Mouse (Mus musculus): ENCODE measurements at regions not wholly inside any gene's neighbourhood (a gene's known extent, or its start where the extent isn't known, plus 50 kb on each side); places are given as distances from the start of the nearest gene placed in this dataset.

DNA sequence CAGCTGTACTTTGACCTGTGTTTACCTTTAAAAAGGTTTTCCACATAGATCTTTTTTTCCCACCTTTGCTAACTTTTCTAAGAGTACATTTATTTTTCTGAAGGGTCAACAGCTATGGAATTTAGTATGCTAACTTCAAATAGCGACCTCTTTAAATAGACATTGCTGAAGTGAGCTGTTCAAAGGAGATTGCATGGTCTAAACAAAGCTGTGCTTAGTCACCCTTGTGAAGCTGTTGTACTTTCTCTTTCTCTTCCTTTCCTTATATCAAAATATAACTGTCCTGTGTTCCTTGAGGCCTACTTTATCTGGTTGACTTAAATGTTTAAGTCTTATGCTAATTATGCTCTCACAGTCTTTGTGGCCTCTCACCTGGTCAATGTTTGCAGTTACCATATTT, 1416.2 kb upstream of the Zeb2 start:
- no peak for ATAC-seq
- WGBS: 77% methylated on average over 1 of the region's 1 CpGs
- H3K36me3 ChIP-seq: no peaks in the 10 kb centered on the region
- H3K4me2 ChIP-seq (replicated peaks): no peak overlapping the region
- H3K27me3 ChIP-seq: no peaks in the 10 kb centered on the region
- H3K27ac ChIP-seq: no peak overlapping the region
- no peak overlapping the region for H3K9ac ChIP-seq (replicated peaks)
- no peak overlapping the region for H3K4me3 ChIP-seq (replicated peaks)
- H3K9me3 ChIP-seq: no peaks in the 10 kb centered on the region
- no peaks in the 10 kb centered on the region for H3K4me1 ChIP-seq (replicated peaks)

DNA sequence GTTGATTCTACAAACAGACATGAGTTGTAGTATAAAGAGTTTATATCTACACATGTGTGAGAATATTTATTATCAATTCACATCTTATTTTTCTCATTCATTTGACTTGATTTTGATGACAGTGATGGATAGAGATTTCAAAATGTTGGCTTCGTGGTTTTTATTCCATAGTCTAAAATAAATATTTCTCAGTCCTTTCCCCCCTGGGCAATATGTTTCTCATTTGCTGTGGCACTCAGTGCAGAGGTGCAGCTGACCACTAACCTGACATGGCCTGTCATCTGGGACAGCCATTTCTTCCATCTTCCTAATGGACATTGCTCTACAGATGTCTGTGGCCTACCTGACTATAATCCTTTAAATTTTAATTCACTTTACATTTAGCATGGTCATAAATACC, 1413.5 kb upstream of the Zeb2 start:
- Histone ChIP-seq H3K36me3 (no peaks in the 10 kb centered on the region), H3K27ac (no peak overlapping the region), H3K4me2 (replicated peaks) (no peak overlapping the region), H3K4me3 (replicated peaks) (no peak overlapping the region), H3K9me3 (no peaks in the 10 kb centered on the region), H3K27me3 (no peaks in the 10 kb centered on the region), H3K4me1 (replicated peaks) (no peaks in the 10 kb centered on the region), H3K9ac (replicated peaks) (no peak overlapping the region)
- no peak for ATAC-seq
- WGBS: 79% methylated on average over 1 of the region's 1 CpGs

DNA sequence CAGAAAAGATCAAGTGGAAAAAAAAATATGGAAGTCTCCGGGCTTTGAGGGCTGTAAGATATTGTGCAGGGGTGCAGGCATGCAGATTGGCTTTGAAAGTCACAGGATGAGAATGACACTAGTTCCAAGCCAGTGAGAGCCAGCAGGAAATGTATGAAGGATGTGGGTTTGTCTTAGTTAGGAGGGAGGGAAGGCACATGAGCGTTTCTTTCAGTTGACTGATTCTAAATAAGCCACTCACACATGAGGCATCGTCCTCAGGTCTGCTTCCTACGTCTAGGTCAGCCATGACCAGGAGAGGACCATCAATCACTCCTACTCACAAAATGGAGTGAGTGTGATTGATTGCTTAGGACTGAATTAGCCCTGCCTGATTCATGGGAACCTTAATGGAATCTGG, 1408.0 kb upstream of the Zeb2 start:
- H3K4me1 ChIP-seq (replicated peaks): peaks cover 6% of the 10 kb centered on the region; the same call in 1 of the 2 replicates
- no peak for ATAC-seq
- H3K9me3 ChIP-seq: no peaks in the 10 kb centered on the region
- no peak overlapping the region for H3K4me2 ChIP-seq (replicated peaks)
- no peaks in the 10 kb centered on the region for H3K36me3 ChIP-seq
- H3K27me3 ChIP-seq: no peaks in the 10 kb centered on the region
- H3K27ac ChIP-seq: no peak overlapping the region
- no peak overlapping the region for H3K9ac ChIP-seq (replicated peaks)
- H3K4me3 ChIP-seq (replicated peaks): no peak overlapping the region
- WGBS: 53% methylated on average over 4 of the region's 4 CpGs

DNA sequence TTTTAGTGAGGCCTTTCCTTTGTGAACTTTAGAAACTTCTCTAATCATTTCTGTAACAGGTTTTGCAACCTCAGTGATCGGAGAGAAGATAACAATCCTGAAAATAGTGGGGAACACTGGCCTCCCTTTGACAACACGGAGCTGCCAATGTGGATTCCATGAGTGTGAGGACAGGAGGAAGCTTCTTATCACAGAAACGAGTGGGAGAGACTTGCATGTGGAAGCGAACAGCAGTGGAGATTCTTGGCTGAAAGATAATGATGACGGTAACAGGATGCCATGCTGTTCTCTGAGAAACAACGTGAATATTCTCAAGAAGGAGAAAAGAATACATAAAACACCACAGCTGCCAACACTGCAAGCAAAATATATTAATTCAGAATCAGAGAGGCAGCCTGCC, 1407.4 kb upstream of the Zeb2 start:
- no peak for ATAC-seq
- Histone ChIP-seq H3K36me3 (no peaks in the 10 kb centered on the region), H3K27ac (no peak overlapping the region), H3K4me3 (replicated peaks) (no peak overlapping the region), H3K9me3 (no peaks in the 10 kb centered on the region), H3K27me3 (no peaks in the 10 kb centered on the region), H3K4me1 (replicated peaks) (peaks cover 6% of the 10 kb centered on the region; the same call in 1 of the 2 replicates), H3K4me2 (replicated peaks) (no peak overlapping the region), H3K9ac (replicated peaks) (no peak overlapping the region)
- WGBS: 49% methylated on average over 6 of the region's 6 CpGs

DNA sequence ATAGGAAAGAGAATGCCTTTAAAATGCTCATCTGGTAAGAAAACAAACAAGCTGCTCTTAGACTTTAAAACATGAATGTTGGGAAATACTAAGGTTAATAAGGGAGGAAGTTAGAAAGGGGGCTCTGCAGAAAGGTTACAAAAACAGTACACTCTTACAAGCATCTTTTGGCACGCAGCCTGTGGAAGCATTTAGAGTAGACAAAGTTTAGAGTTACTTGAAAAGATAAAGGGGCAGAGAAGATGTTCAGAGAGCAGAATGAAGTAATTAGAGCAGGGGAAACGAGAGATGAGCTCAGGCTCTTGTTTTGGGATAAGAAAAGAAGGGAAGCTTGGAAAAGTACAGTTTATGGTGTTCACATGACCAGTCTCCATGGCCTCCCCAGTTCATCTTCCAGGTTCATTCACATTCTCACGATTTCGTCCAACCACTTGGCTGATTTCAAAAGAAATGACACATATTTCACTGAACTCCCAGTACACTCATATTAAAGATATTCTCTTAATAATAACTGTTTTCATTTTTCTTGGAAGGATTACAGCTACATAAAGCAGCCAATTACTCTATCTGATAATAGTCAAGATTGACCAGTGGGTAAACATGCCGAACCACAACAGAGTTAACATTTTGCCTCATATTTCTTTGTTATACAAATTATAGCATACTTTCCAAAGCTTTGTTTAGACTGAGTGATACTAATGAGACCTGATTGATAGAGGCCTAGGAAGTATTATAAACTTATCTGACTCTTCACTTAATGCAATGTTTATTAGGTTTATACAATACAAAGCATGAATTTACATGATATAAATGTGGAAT, 1404.2 kb upstream of the Zeb2 start:
- no peaks in the 10 kb centered on the region for H3K36me3 ChIP-seq
- H3K27me3 ChIP-seq: no peaks in the 10 kb centered on the region
- peaks cover 6% of the 10 kb centered on the region; the same call in 1 of the 2 replicates for H3K4me1 ChIP-seq (replicated peaks)
- no peak for ATAC-seq
- no peak overlapping the region for H3K4me2 ChIP-seq (replicated peaks)
- no peak overlapping the region for H3K27ac ChIP-seq
- 76% methylated on average over 5 of the region's 5 CpGs for WGBS
- H3K9me3 ChIP-seq: no peaks in the 10 kb centered on the region
- no peak overlapping the region for H3K4me3 ChIP-seq (replicated peaks)
- no peak overlapping the region for H3K9ac ChIP-seq (replicated peaks)

DNA sequence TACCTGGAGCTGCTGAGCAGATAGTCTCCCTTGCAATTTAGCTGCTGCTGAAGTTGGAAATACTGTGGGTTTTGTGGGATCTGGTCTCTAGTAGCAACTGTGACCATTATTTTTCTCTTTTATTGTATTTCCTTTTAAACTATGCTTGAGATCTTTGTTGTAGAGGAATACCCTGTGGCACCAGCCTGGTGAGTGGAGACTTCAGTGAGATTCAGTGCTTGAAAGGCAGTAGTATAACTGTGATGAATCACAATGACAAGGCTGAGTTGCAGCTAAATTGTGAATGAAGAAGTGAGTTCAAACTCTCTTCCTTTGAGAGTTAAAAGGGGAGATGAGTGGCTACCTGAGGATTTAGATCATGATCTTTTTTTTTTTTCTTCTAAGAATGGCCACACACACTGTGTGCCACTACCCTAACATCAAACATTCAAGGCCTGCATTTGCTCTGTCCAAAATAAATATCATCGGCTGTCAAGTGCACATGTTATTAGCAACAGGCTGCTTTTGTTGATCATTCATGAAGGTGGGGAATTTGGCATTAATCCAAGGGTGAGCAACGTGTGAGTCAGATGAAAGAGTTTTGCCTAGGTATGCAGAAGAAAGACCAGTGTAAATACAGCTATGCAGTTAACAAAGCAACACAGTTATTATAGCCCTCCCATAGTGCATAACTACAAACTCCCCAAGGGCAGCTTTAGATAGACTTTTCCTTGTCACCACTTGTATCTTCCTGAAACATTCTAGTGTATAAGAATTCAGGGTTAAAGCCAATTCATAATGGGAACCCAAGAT, 1395.2 kb upstream of the Zeb2 start:
- no peak overlapping the region for H3K4me3 ChIP-seq (replicated peaks)
- no peak overlapping the region for H3K9ac ChIP-seq (replicated peaks)
- H3K27me3 ChIP-seq: no peaks in the 10 kb centered on the region
- 59% methylated on average over 2 of the region's 2 CpGs for WGBS
- H3K27ac ChIP-seq: no peak overlapping the region
- no peaks in the 10 kb centered on the region for H3K4me1 ChIP-seq (replicated peaks)
- no peak overlapping the region for H3K4me2 ChIP-seq (replicated peaks)
- H3K36me3 ChIP-seq: no peaks in the 10 kb centered on the region
- ATAC-seq: no peak
- no peaks in the 10 kb centered on the region for H3K9me3 ChIP-seq

DNA sequence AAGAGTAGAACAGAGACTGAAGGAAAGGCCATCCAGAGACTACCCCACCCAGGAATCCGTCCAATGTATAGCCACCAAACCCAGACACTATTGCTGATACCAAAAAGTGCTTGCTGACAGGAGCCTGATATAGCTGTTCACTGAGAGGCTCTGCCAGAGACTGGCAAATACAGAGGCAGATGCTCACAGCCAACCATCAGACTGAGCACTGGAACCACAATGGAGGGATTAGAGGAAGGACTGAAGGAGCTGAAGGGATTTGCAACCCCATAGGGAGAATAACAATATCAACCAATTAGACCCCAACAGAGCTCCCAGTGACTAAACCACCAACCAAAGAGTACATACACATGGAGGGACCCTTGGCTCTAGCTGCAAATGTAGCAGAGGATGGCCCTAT, 1389.8 kb upstream of the Zeb2 start:
- Histone ChIP-seq H3K9ac (replicated peaks) (no peak overlapping the region), H3K4me2 (replicated peaks) (no peak overlapping the region), H3K36me3 (no peaks in the 10 kb centered on the region), H3K4me3 (replicated peaks) (no peak overlapping the region), H3K27ac (no peak overlapping the region), H3K27me3 (no peaks in the 10 kb centered on the region), H3K9me3 (no peaks in the 10 kb centered on the region), H3K4me1 (replicated peaks) (no peaks in the 10 kb centered on the region)
- ATAC-seq: no peak
- 12% methylated on average over 1 of the region's 1 CpGs for WGBS

DNA sequence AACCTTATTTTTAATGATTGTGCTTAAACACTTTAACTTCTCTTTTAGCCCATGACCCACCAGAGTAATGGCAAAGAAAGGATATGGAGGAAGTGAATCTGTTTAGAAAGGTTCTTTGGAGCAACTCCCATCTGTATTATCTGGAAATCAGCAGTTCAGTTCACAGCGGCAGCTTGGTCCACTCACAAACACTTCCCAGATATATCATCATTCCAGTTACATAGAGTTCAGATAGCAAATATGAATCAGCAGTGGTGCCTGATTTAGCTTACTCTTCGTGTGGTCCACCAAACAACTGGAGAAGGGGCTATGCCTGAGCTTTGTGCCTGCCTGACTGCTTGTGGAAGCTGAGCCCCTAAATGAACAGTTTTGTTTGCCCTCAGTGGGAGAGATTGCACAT, 1385.9 kb upstream of the Zeb2 start:
- no peak for ATAC-seq
- H3K4me1 ChIP-seq (replicated peaks): no peaks in the 10 kb centered on the region
- no peaks in the 10 kb centered on the region for H3K9me3 ChIP-seq
- no peak overlapping the region for H3K9ac ChIP-seq (replicated peaks)
- no peaks in the 10 kb centered on the region for H3K36me3 ChIP-seq
- no peak overlapping the region for H3K4me3 ChIP-seq (replicated peaks)
- no peak overlapping the region for H3K4me2 ChIP-seq (replicated peaks)
- no peak overlapping the region for H3K27ac ChIP-seq
- no peaks in the 10 kb centered on the region for H3K27me3 ChIP-seq
- 88% methylated on average over 2 of the region's 2 CpGs for WGBS

DNA sequence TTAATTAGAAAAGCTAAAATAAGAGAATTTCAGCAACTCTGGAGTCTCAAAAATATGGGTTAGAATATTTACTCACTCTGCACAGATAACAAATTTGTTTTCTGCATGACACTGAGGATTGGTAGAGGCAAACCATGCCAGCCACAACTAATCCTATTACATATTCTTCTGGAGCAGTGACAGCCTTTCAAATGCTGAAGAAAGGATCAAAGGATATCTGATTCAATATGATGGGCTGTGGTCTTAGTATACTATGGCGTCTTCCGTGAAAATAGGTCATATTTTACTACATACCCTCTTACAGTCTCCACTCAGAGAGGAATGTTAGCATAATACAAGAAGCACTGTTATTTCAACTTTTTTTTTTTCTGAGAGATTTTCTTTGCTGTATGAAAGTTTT, 1375.1 kb upstream of the Zeb2 start:
- ATAC-seq: no peak
- Histone ChIP-seq H3K4me2 (replicated peaks) (no peak overlapping the region), H3K4me1 (replicated peaks) (0 out of 2 replicates have a peak, but pooled peaks cover 2% of the 10 kb centered on the region), H3K27me3 (no peaks in the 10 kb centered on the region), H3K27ac (no peak overlapping the region), H3K9me3 (no peaks in the 10 kb centered on the region), H3K4me3 (replicated peaks) (no peak overlapping the region), H3K36me3 (no peaks in the 10 kb centered on the region), H3K9ac (replicated peaks) (no peak overlapping the region)
- WGBS: 19% methylated on average over 2 of the region's 2 CpGs

DNA sequence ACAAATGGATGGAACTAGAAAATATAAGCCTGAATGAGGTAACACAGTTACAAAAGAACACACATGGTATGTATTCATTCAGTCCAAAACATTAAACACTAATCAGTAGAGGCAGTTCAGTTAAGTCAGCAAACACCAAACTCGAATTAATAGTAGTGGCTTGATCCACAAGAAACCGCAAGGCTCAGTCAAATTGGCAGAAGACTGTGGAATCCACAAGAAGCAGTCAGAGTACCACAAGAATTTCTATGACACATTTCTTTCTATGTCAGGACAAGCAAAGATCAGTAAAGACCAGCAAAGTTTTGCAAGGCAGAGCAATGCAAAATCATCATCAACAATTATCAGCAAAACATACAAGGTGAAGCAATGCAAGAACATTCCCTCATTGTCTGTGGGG, 1373.9 kb upstream of the Zeb2 start:
- no peak overlapping the region for H3K27ac ChIP-seq
- H3K36me3 ChIP-seq: no peaks in the 10 kb centered on the region
- H3K4me3 ChIP-seq (replicated peaks): no peak overlapping the region
- H3K27me3 ChIP-seq: no peaks in the 10 kb centered on the region
- H3K9ac ChIP-seq (replicated peaks): no peak overlapping the region
- no peak overlapping the region for H3K4me2 ChIP-seq (replicated peaks)
- ATAC-seq: no peak
- 0 out of 2 replicates have a peak, but pooled peaks cover 2% of the 10 kb centered on the region for H3K4me1 ChIP-seq (replicated peaks)
- H3K9me3 ChIP-seq: no peaks in the 10 kb centered on the region
- WGBS: 91% methylated on average over 2 of the region's 2 CpGs

DNA sequence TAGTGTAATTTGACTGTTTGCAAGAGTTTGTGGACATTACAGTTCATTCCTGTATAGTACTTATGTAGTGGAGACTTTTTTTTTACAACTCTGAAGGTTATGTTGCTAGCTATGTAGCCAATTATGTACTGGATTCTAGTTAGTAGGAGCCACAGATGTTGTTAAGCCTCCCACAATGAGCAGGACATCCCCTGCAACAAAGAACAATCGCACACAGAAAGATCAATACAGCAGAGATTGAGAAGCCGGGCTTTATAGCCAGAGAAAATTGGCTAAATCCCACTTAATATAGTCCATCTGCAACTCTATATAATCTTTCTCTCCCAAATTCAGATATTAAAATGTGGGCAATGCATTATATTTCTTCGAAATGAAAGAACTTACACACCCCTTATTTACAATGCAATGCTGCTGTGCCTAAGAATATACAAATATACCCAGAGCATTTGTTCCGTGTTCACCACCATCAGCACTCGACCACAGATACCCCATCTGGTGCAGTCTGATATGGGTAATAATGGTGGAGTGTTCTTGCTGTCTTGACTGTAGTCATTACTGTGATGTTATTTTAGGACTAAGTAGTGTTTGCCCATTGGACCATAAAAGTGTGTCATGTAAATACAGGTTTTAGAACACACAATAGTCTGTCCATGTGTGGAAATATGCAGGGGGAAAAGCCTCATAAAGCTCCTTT, 1351.9 kb upstream of the Zeb2 start:
- no peaks in the 10 kb centered on the region for H3K9me3 ChIP-seq
- no peaks in the 10 kb centered on the region for H3K36me3 ChIP-seq
- peak; percentile 34; the same call in 1 of the 2 replicates for ATAC-seq
- no peak overlapping the region for H3K4me3 ChIP-seq (replicated peaks)
- 48% methylated on average over 5 of the region's 5 CpGs for WGBS
- H3K4me2 ChIP-seq (replicated peaks): no peak overlapping the region
- H3K27me3 ChIP-seq: no peaks in the 10 kb centered on the region
- H3K4me1 ChIP-seq (replicated peaks): 0 out of 2 replicates have a peak, but pooled peaks cover 6% of the 10 kb centered on the region
- no peak overlapping the region for H3K27ac ChIP-seq
- no peak overlapping the region for H3K9ac ChIP-seq (replicated peaks)

DNA sequence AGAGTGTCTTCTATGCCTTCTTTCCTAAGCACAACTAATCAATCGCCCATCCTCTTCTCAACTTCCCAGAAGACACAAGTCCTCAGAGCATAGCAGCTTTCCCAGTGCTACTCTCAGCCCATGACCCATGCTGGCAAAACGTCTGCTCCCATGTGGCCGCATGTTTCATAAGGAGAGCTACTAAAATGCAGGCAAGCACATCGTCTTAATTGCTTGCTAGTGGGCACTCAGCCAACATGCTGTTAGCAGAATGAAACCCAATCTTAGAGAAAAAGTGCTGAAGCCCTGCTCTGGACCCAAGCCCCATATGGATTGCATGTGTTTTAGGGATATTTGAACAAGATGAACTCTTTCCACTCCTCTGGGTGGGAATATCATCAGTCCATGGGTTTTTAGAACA, 1348.2 kb upstream of the Zeb2 start:
- Histone ChIP-seq H3K9ac (replicated peaks) (no peak overlapping the region), H3K4me3 (replicated peaks) (no peak overlapping the region), H3K27me3 (no peaks in the 10 kb centered on the region), H3K27ac (no peak overlapping the region), H3K36me3 (no peaks in the 10 kb centered on the region), H3K9me3 (no peaks in the 10 kb centered on the region), H3K4me1 (replicated peaks) (0 out of 2 replicates have a peak, but pooled peaks cover 6% of the 10 kb centered on the region), H3K4me2 (replicated peaks) (no peak overlapping the region)
- WGBS: 54% methylated on average over 4 of the region's 4 CpGs
- ATAC-seq: no peak

All from midbrain, embryonic 13.5 days (tissue).